Mouse (Mus musculus): ENCODE data around the gene Ankrd44.

DNA sequence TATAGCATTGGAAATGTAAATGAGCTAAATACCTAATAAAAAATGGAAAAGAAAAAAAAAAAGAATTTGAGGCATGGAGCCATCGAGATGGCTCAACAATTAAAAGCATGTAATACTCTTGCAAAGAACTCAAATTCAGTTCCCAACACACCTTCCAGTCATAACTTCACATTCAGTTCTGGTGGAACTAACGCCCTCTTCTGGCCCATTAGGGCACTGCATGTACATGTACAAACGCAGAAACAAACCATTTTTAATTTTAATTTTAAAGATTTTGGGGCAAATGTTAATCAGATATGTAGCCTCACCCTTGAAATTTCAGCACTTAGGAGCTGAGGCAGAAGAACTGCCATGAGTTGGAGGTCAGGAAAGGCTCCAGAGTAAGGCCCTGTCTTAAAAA is 32.3 kb upstream of the Ankrd44 start:
- TF ChIP-seq CTCF (IDR thresholded peaks at IDR 0.05; ENCODE audit: extremely low read depth, insufficient read length, insufficient replicate concordance, low read depth, low read length), result no peak
- no peak for TF ChIP-seq POLR2A (IDR thresholded peaks at IDR 0.05; ENCODE audit: low read depth, low read length)

Measured in small intestine, adult 2 months (tissue).